Mouse (Mus musculus): ENCODE data around the gene Gm21409. TPM values are rescaled to one million over a fixed set of nuclear protein-coding genes. Genes with fewer than 3 reads are reported as not detected.
"Not testable (repeated sequence)": the region's sequence is repeated elsewhere in the genome, so short reads cannot be mapped to it uniquely, and the experiment has no call there.

The Gm21409 gene
- polyA plus RNA-seq (2015; fragmentation: Nextera tagmentation; extraction: Ambion mirVana): not detected in 2 replicates

GRCm38 (mm10) chrY:84746385-84746784 lies at the start of gene Gm21409:
Gene Gm21409 (plus strand): TSS chrY:84746685.
- H3K4me3 ChIP-seq (replicated peaks); H3K4me1 ChIP-seq (replicated peaks); ATAC-seq (ENCODE audit: low read depth); H3K36me3 ChIP-seq; H3K4me2 ChIP-seq; H3K27me3 ChIP-seq; H3K27ac ChIP-seq; DNase-seq; H3K9ac ChIP-seq; H3K9me3 ChIP-seq (replicated peaks): not testable (repeated sequence)
- no CpG with 5 or more reads among the region's 6 CpGs for WGBS (ENCODE audit: insufficient replicate concordance)

Other genes starting within 250 kb of the Gm21409 start
- not detected in 2 replicates for gene Gm21394, start 181.8 kb upstream of the Gm21409 start, polyA plus RNA-seq (2015; fragmentation: Nextera tagmentation; extraction: Ambion mirVana)